Mouse (Mus musculus): ENCODE measurements around the gene Pla2g4f.

GRCm38 (mm10) chr2:120283550-120283949 is 30.4 kb downstream of the Pla2g4f start:
- TF ChIP-seq GATA1 (IDR thresholded peaks at IDR 0.05; ENCODE audit: borderline replicate concordance, low read length), result no peak
- TF ChIP-seq FLI1 (IDR thresholded peaks at IDR 0.05; ENCODE audit: low read length), result no peak
